Mouse (Mus musculus): Measurements from ENCODE around the gene Rps6kb2. TPM values are rescaled to one million over a fixed set of nuclear protein-coding genes. Genes with fewer than 3 reads are reported as not detected.

Rps6kb2 gene
- total RNA-seq, 2 experiments from 2014 or later, result 24.8 to 27.8 TPM

DNA sequence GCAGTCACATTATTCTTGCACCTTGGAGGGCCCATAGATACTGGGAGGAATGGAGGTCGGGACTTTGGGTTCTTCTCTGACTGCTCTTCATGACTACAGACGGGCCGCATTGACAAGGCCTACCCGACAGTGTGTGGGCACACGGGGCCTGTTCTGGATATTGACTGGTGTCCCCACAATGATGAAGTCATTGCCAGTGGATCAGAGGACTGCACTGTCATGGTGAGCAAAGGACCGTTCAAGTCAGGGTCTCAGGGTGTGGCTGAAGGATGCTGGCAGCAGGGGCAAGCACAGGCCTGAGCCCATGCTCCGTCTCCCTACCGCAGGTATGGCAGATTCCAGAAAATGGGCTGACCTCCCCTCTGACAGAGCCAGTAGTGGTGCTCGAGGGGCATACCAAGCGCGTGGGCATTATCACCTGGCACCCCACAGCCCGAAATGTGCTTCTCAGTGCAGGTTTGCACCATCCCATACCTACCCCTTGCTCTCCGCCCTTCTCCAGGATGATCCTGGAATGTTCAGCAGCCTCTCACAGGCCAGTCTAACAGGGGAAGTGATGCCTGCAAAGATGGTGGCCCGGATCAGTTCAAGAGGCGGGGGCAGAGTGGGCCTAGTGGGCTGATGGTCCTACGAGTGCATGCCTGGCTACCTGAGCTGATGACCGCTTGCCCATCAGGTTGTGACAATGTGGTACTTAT is 13.2 kb downstream of the Rps6kb2 start:
- Histone ChIP-seq H3K27ac (peak overlapping the region; percentile 96; the same call in 1 of the 2 replicates), H3K4me3 (peak overlapping the region; percentile 97)
- no peak for DNase-seq
- no peak for TF ChIP-seq CTCF (IDR thresholded peaks at IDR 0.05)
- intact Hi-C loops (cut with DNase I), result no loop called here

DNA sequence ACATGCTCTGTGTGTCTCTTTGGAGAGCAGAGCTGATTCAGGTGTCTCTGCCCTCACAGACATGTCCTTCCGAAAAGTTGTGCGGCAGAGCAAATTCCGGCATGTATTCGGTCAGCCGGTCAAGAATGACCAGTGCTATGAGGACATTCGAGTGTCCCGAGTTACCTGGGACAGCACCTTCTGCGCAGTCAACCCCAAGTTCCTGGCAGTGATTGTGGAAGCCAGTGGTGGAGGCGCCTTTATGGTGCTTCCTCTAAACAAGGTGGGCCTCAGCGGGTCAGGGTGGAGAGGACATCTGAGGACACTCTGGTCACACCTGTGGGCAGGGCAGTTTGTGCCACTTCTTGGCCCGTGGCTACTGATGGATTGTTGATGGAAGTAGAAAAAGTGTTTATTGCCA is 13.9 kb downstream of the Rps6kb2 start:
- Histone ChIP-seq H3K27ac (peak overlapping the region; percentile 96), H3K4me3 (peak overlapping the region; percentile 97)
- intact Hi-C loops (cut with DNase I), result no loop called here
- DNase-seq, result no peak
- TF ChIP-seq CTCF (IDR thresholded peaks at IDR 0.05), result no peak

GRCm38 (mm10) chr19:4148819-4149218 is 14.3 kb downstream of the Rps6kb2 start:
- H3K4me3 ChIP-seq, result peak overlapping the region; percentile 97
- H3K27ac ChIP-seq, result peak overlapping the region; percentile 96
- DNase-seq, result no peak
- intact Hi-C loops (cut with DNase I), result no loop called here
- TF ChIP-seq CTCF (IDR thresholded peaks at IDR 0.05), result no peak

- Histone ChIP-seq H3K27ac (peak within 1 kb of the TSS; percentile 96), H3K4me3 (peak within 1 kb of the TSS; percentile 97)
- DNase-seq, result peak; percentile 98
- no peak for TF ChIP-seq CTCF (IDR thresholded peaks at IDR 0.05)
- intact Hi-C loops (cut with DNase I), result no loop called here
Measured at GRCm38 (mm10) chr19:4148491-4148806, 14.7 kb downstream of the Rps6kb2 start, which contains the start of gene Coro1b. TSS of gene Coro1b (plus strand) at chr19:4148619.

DNA sequence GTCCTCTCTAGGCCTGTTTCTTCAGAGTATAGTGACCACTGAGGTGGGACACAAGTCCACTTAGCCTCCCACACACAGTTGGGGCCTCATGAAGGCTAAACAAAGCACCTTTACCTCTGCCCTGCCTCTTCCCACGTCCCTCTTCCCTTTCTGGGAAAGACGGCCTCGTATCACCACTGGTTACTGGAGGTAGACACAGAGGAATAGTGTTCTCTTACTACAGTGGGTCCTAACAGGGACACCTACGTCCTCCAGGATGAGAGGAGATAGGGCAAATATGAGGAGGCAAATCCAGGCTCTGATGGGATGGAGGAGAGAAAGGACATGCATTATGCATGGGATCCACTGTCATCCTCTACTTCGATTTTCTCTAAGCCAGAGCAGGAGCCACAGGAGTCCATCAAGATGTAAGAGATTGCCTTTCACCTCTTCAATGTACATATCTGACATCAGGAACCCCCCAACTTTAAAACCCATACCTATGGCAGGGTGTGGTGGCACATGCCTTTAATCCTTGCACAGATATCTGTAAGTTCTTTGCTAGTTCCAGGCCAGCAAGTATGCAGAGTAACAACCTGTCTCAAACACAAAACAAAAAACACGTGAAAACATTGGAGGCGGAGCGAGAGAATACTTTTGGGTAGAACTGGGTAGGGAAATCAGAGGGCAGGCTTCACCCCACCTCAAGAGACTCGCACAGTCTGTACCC is 15.2 kb downstream of the Rps6kb2 start:
- intact Hi-C loops (cut with DNase I), result no loop called here
- H3K27ac ChIP-seq, result peak overlapping the region; percentile 96
- peak overlapping the region; percentile 97 for H3K4me3 ChIP-seq
- DNase-seq, result no peak
- TF ChIP-seq CTCF (IDR thresholded peaks at IDR 0.05), result no peak

DNA sequence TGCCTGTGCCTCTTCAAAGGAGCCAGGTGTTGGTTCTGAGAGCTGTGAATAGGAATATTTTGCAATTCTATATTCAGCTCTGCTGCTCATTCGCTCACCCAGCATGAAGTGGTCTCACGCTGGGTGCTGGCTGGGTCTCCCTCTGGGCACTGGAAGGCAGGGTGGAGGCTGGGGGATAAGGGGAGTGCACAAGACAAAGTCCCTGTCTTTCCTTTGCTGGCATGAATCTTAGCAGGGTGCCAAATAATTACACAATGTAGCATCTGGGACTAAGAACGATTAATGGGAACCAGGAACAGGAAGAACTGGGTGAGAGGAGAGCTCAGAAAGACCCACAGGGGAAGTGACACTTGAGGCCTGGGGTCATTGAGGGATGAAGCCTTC is 16.1 kb downstream of the Rps6kb2 start:
- TF ChIP-seq CTCF (IDR thresholded peaks at IDR 0.05), result no peak
- peak overlapping the region; percentile 96 for H3K27ac ChIP-seq
- intact Hi-C loops (cut with DNase I), result no loop called here
- DNase-seq, result no peak
- no peak overlapping the region for H3K4me3 ChIP-seq

- peak overlapping the region; percentile 96 for H3K27ac ChIP-seq
- DNase-seq, result no peak
- TF ChIP-seq CTCF (IDR thresholded peaks at IDR 0.05), result no peak
- H3K4me3 ChIP-seq, result no peak overlapping the region
- intact Hi-C loops (cut with DNase I), result no loop called here
Measured at GRCm38 (mm10) chr19:4146366-4147021, 16.7 kb downstream of the Rps6kb2 start.

- Histone ChIP-seq H3K4me3 (no peak overlapping the region), H3K27ac (peak overlapping the region; percentile 96; the same call in 1 of the 2 replicates)
- intact Hi-C loops (cut with DNase I), result no loop called here
- no peak for TF ChIP-seq CTCF (IDR thresholded peaks at IDR 0.05)
- DNase-seq, result no peak
Measured at GRCm38 (mm10) chr19:4145936-4146335, 17.2 kb downstream of the Rps6kb2 start.

DNA sequence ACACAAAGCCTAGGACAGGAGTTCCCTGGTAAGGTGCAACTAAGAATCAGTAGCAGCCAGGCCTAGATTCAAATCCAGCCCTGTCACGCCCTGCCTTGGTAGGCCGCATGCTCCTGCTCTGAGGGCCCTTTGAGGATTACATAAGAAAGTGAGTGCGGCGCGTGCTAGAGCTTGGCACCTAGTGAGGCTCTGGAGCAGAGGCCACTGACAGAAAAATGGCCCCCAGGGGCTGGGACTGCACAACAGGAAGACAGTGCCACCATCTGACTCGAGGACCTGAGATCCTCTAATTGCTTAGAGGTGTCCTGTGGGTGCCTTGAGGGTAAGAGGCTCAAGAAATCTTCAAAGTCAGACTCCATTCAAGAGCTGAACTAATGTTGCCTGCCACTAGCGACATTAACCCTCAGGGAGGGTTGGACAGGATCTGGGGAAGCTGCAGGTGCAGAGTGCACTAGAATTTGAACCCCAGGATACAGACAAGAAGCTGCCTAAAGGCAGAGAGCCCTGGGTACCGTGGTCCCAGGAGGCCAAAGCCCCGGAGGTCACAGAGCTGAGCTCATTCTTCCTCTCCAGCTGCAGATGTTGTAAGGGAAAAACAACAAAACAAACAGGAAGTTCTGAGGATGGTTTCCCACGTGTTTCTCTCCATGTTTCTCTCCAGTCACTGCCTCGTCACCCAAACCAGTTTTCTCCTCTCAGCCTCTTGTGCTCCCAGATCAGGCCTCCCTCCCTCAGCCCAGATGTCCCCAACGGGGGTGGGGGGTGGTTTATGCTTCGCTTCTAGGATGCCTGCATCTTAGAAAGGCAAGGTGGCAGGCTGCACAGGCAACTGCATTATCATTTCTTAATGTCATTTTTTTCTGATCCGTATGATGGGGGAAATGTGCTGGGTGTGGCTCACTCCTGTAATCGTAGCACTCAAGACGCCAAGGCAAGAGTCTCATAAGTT is 18.3 kb downstream of the Rps6kb2 start:
- Histone ChIP-seq H3K4me3 (no peak overlapping the region), H3K27ac (peak overlapping the region; percentile 96)
- peak; percentile 56 for DNase-seq
- intact Hi-C loops (cut with DNase I), result no loop called here
- TF ChIP-seq CTCF (IDR thresholded peaks at IDR 0.05), result no peak

DNA sequence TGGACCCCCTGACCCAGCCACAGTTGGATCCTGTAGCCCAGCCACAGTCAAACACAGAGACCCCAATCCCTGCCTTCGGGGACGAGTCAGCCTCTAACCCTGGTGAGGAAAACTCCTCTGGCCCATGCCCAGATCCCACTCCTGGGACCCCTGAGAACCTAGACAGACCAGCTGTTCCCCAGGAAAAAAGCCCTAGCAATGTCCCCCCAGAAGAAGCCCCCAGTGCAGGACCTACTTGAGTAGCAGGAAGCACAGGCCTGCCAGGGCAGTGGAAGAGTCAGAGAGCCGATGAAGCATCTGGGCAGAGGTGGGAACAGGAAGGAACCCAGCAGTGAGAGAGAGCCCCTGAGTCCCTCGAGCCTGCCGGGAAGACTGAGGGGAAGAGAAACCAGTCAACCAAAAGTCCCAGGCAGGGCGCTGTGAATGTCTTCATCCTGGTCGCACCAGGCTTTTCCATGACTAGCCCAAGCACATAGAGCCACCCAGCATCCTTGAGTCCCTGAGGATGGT is 19.3 kb downstream of the Rps6kb2 start, which contains the start of gene Cabp4:
Gene Cabp4 (minus strand): TSS at position 275 of the 510 bp plus-strand sequence.
- intact Hi-C loops (cut with DNase I), result no loop called here
- no peak for TF ChIP-seq CTCF (IDR thresholded peaks at IDR 0.05)
- DNase-seq, result no peak
- Histone ChIP-seq H3K4me3 (no peak within 1 kb of the TSS), H3K27ac (peak within 1 kb of the TSS; percentile 96)

DNA sequence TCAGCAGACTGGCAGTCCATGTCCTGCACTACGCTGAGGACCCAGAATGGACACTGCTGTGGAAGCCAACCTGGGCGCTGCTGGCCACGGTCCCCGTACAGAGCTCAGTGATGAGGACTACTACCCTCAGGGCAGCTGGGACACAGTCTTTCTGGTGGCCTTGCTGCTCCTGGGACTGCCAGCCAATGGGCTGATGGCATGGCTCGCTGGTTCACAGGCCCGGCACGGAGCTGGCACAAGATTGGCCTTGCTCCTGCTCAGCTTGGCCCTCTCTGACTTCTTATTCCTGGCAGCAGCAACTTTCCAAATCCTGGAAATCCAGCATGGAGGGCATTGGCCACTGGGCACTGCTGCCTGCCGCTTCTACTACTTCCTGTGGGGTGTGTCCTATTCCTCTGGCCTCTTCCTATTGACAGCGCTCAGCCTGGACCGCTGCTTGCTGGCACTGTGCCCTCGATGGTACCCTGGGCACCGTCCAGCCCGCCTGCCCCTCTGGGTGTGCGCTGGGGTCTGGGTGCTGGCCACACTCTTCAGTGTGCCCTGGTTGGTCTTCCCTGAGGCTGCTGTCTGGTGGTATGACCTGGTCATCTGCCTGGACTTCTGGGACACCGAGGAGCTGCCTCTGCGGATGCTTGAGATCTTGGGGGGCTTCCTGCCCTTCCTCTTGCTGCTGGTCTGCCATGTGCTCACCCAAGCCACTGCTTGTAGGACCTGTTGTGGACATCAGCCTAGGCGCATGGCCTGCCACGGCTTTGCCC is 20.6 kb downstream of the Rps6kb2 start:
- intact Hi-C loops (cut with DNase I), result no loop called here
- Histone ChIP-seq H3K27ac (no peak overlapping the region), H3K4me3 (no peak overlapping the region)
- DNase-seq, result peak; percentile 38
- TF ChIP-seq CTCF (IDR thresholded peaks at IDR 0.05), result no peak
